In genomic region chr7:97788669-97789483, GRCm38 (mm10) we compare ENCODE assay signal across 8 mouse cellular contexts. TPM values are rescaled to one million over a fixed set of nuclear protein-coding genes. Genes with fewer than 3 reads are reported as not detected.
DNase-seq lines count a peak whose midpoint lies in the region; ATAC-seq and TF ChIP-seq lines count a peak whose summit lies in the region.

No protein-coding gene starts in this region.

- peak; percentile 30 to 37 for DNase-seq in left cerebral cortex, postnatal 36 days (ENCODE audit: low spot score in 2 of 2)
- no peak for DNase-seq in left cerebral cortex, postnatal 4 days
- DNase-seq in WW6 (ENCODE audit: low read depth, low spot score) = peak; percentile 47
- peak; percentile 68 for DNase-seq in forebrain, postnatal 0 days
- no peak for DNase-seq in layer of hippocampus, postnatal 36 days
- DNase-seq in layer of hippocampus, adult 18-20 months (ENCODE audit: low spot score in 2 of 2) = no peak

- H3K4me2 ChIP-seq in forebrain, postnatal 0 days (ENCODE audit: low read depth) = peak overlapping the region; percentile 88
- H3K4me2 ChIP-seq in limb, embryonic 15.5 days = peak overlapping the region; percentile 97
- peak overlapping the region; percentile 91 for H3K4me2 ChIP-seq in myocyte (ENCODE audit: low read depth)

- peak overlapping the region; percentile 23; the same call in 1 of the 2 replicates for H3K27ac ChIP-seq in forebrain, postnatal 0 days (ENCODE audit: low read depth, low read length)
- peak overlapping the region; percentile 35; the same call in 1 of the 2 replicates for H3K27ac ChIP-seq in limb, embryonic 15.5 days

- no peaks in the 10 kb centered on the region for H3K27me3 ChIP-seq in forebrain, postnatal 0 days (ENCODE audit: insufficient read depth, low read length)
- 0 out of 2 replicates have a peak, but pooled peaks cover 16% of the 10 kb centered on the region for H3K27me3 ChIP-seq in limb, embryonic 15.5 days
- no peaks in the 10 kb centered on the region for H3K27me3 ChIP-seq in myocyte (ENCODE audit: control insufficient read depth, insufficient read depth, insufficient read length)

- no peak for TF ChIP-seq CTCF in forebrain, postnatal 0 days (IDR thresholded peaks at IDR 0.05; ENCODE audit: low read depth)

- H3K9ac ChIP-seq in forebrain, postnatal 0 days = peak overlapping the region; percentile 90
- peak overlapping the region; percentile 70 for H3K9ac ChIP-seq in limb, embryonic 15.5 days

- 2% methylated on average over 78 of the region's 84 CpGs for WGBS in forebrain, postnatal 0 days
- WGBS in limb, embryonic 15.5 days = under 1% methylated on average over 69 of the region's 84 CpGs

- no peaks in the 10 kb centered on the region for H3K9me3 ChIP-seq in forebrain, postnatal 0 days (ENCODE audit: low read length)
- no peaks in the 10 kb centered on the region for H3K9me3 ChIP-seq in limb, embryonic 15.5 days

- peak overlapping the region; percentile 84 for H3K4me3 ChIP-seq in forebrain, postnatal 0 days (ENCODE audit: low read depth, low read length)
- H3K4me3 ChIP-seq in limb, embryonic 15.5 days = peak overlapping the region; percentile 77
- H3K4me3 ChIP-seq in myocyte = peak overlapping the region; percentile 45

- peak; percentile 89 for ATAC-seq in forebrain, postnatal 0 days
- peak; percentile 76 for ATAC-seq in limb, embryonic 15.5 days (ENCODE audit: insufficient number of reproducible peaks, low FRiP score, low TSS enrichment, low read depth)

- peaks cover 40% of the 10 kb centered on the region for H3K79me2 ChIP-seq in myocyte (ENCODE audit: control insufficient read depth, insufficient read depth)

- no peaks in the 10 kb centered on the region for H3K36me3 ChIP-seq in forebrain, postnatal 0 days (ENCODE audit: insufficient read depth)
- H3K36me3 ChIP-seq in limb, embryonic 15.5 days = no peaks in the 10 kb centered on the region
- H3K36me3 ChIP-seq in myocyte (ENCODE audit: control insufficient read depth, insufficient read depth) = no peaks in the 10 kb centered on the region

- peaks cover 6% of the 10 kb centered on the region; the same call in 1 of the 2 replicates for H3K4me1 ChIP-seq in forebrain, postnatal 0 days (ENCODE audit: insufficient read depth)
- H3K4me1 ChIP-seq in limb, embryonic 15.5 days = peaks cover 10% of the 10 kb centered on the region

- intact Hi-C loops in left cerebral cortex, postnatal 36 days (cut with DNase I) = loop anchor here (2.0 kb wide), 1 partner anchor 54 kb away; no protein-coding TSS in a partner anchor
- intact Hi-C loops in left cerebral cortex, postnatal 4 days (cut with DNase I) = no loop called here

- peak overlapping the region; percentile 58 for H3ac ChIP-seq in myocyte (ENCODE audit: control insufficient read depth, insufficient read length)

- no peak for TF ChIP-seq POLR2A in myocyte (IDR thresholded peaks at IDR 0.05; ENCODE audit: insufficient read length, low read depth)

TF ChIP-seq in myocyte, 11 proteins besides CTCF, POLR2A, EP300 and RAD21:
- no peak for TF ChIP-seq CEBPB (IDR thresholded peaks at IDR 0.05; ENCODE audit: insufficient read depth, poor library complexity, severe bottlenecking)
- peak in 1 of 3 experiments; percentile 7 for TF ChIP-seq MYOD1 (IDR thresholded peaks at IDR 0.05; ENCODE audit: control insufficient read depth in 1 of 3, insufficient read length in 2 of 3, low read depth in 2 of 3)

RNA-seq across cellular contexts. Expression of gene Pak1, which starts 0.5 kb away (rescaled TPM):
- 100 to 1,000 TPM; 384 to 468 TPM for total RNA-seq in left cerebral cortex, postnatal 36 days (2021)
- 100 to 1,000 TPM; 162 to 172 TPM for total RNA-seq in left cerebral cortex, postnatal 4 days (2021)
- 169 and 186 TPM in 2 replicates for total RNA-seq in forebrain, postnatal 0 days (2014; rRNA removed)
- polyA plus RNA-seq in forebrain, postnatal 0 days (2015; fragmentation: Nextera tagmentation; extraction: Ambion mirVana) = 132 and 135 TPM in 2 replicates
- 16.6 and 19.9 TPM in 2 replicates for polyA plus RNA-seq in limb, embryonic 15.5 days (2015; fragmentation: Nextera tagmentation; extraction: Ambion mirVana)
- 33.2 TPM for polyA plus RNA-seq in myocyte (2012; fragmentation: generic; extraction: Trizol)
- 100 to 1,000 TPM; 219 to 237 TPM for total RNA-seq in layer of hippocampus, postnatal 36 days (2021)
- 100 to 1,000 TPM; 215 to 221 TPM for total RNA-seq in layer of hippocampus, adult 18-20 months (2021)

RNA-seq across cellular contexts. Expression of gene Aqp11, which starts 50.8 kb away (rescaled TPM):
- total RNA-seq in left cerebral cortex, postnatal 36 days (2021) = 10 to 100 TPM; 22.1 to 23.3 TPM
- total RNA-seq in left cerebral cortex, postnatal 4 days (2021) = 10 to 100 TPM; 15.5 to 18.0 TPM
- 8.3 and 8.4 TPM in 2 replicates for total RNA-seq in forebrain, postnatal 0 days (2014; rRNA removed)
- 16.6 and 22.4 TPM in 2 replicates for polyA plus RNA-seq in forebrain, postnatal 0 days (2015; fragmentation: Nextera tagmentation; extraction: Ambion mirVana)
- 2.5 and 3.6 TPM in 2 replicates for polyA plus RNA-seq in limb, embryonic 15.5 days (2015; fragmentation: Nextera tagmentation; extraction: Ambion mirVana)
- polyA plus RNA-seq in myocyte (2012; fragmentation: generic; extraction: Trizol) = 0.56 TPM
- total RNA-seq in layer of hippocampus, postnatal 36 days (2021) = 10 to 100 TPM; 40.1 to 48.2 TPM
- 10 to 100 TPM; 37.2 to 41.8 TPM for total RNA-seq in layer of hippocampus, adult 18-20 months (2021)

Comparison
In these comparisons a context has a peak if more than half of its experiments do, and no peak if none do; other contexts are left out.
1. DNase-seq: peak in left cerebral cortex, postnatal 36 days (2 of 2), WW6 (single experiment) and forebrain, postnatal 0 days (single experiment); none in left cerebral cortex, postnatal 4 days (single experiment), layer of hippocampus, postnatal 36 days (0 of 2) and layer of hippocampus, adult 18-20 months (0 of 2).
2. Peak in every context shown above with its lines, with median percentiles within 50 percentile points of each other: H3K4me2 ChIP-seq and H3K4me3 ChIP-seq.